Mouse (Mus musculus): ENCODE results near the gene Kif24. TPM values are rescaled to one million over a fixed set of nuclear protein-coding genes. Genes with fewer than 3 reads are reported as not detected.

The Kif24 gene
- polyA plus RNA-seq, 1 experiment from 2014 or later, result 5.8 TPM

DNA sequence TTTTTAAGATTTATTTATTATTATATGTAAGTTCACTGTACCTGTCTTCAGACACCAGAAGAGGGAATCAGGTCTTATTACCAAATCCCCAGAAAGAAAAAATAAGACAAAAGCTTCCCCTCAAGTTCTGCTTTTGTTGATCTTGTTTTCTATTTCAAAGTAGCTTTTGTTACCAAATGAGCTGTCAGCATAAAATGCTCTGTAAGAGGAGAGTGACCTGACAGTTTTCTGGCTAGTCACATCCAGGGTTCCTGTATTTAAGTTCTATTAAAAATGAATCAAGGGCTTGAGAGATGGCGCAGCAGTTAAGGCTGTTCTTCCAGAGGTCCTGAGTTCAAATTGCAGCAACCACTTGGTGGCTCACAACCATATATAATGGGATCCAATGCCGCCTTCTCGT, 103.6 kb downstream of the Kif24 start:
- 88% methylated on average over 3 of the region's 3 CpGs for WGBS
- H3K36me3 ChIP-seq (ENCODE audit: insufficient read depth, low read length), result 0 out of 2 replicates have a peak, but pooled peaks cover 6% of the 10 kb centered on the region
- no peaks in the 10 kb centered on the region for H3K4me1 ChIP-seq (ENCODE audit: insufficient read depth, low read length)
- H3K27ac ChIP-seq (ENCODE audit: low read length), result no peak overlapping the region
- H3K9ac ChIP-seq (replicated peaks; ENCODE audit: low read length), result no peak overlapping the region
- no peaks in the 10 kb centered on the region for H3K27me3 ChIP-seq (ENCODE audit: insufficient read depth, low read length)
- no peaks in the 10 kb centered on the region for H3K9me3 ChIP-seq (ENCODE audit: low read length)
- no peak overlapping the region for H3K4me3 ChIP-seq (ENCODE audit: low read length)
- no peak overlapping the region for H3K4me2 ChIP-seq (replicated peaks; ENCODE audit: low read depth, low read length)
- no peak for ATAC-seq (ENCODE audit: low FRiP score, low TSS enrichment)

DNA sequence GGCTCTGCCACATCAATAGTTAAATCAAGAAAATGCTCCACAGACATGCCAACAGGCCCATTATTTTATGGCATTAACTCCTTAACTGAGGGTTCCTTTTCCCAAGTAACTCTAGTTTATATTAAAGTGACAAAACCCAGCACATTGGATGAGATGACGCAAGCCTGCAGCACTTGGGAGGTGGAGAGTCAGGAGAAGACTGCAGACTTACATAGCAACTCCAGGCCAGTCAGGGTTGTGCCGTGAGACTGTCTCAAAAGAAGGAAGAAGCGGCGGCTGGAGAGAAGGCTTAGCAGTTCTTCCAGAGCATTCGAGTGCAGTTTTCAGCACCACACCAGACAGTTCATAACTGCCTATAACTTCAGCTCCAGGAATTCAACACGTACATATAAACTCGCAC, 105.3 kb downstream of the Kif24 start:
- Histone ChIP-seq H3K27ac (ENCODE audit: low read length) (no peak overlapping the region), H3K9me3 (ENCODE audit: low read length) (no peaks in the 10 kb centered on the region), H3K27me3 (ENCODE audit: insufficient read depth, low read length) (no peaks in the 10 kb centered on the region), H3K4me3 (ENCODE audit: low read length) (no peak overlapping the region), H3K36me3 (ENCODE audit: insufficient read depth, low read length) (peaks cover 10% of the 10 kb centered on the region; the same call in 1 of the 2 replicates), H3K4me2 (replicated peaks; ENCODE audit: low read depth, low read length) (no peak overlapping the region), H3K9ac (replicated peaks; ENCODE audit: low read length) (no peak overlapping the region), H3K4me1 (ENCODE audit: insufficient read depth, low read length) (no peaks in the 10 kb centered on the region)
- no peak for ATAC-seq (ENCODE audit: low FRiP score, low TSS enrichment)
- WGBS, result 94% methylated on average over 7 of the region's 7 CpGs

DNA sequence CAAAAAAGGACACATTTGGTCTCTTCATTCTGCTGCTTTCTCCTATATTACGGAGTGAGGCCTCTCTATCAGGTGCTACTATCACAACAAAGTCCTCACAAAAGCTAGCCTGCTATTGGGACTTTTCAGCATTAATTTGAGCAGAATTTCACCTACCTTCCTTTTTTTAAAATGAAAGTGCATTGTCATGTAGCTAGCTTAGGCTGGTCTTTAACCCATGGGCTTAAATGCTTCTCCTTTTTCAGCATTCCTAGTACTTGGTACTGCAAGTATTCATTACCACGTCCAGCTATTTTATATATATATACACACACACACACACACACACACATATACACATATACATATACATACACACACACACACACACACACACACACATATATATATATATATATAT, 106.0 kb downstream of the Kif24 start:
- H3K9me3 ChIP-seq (ENCODE audit: low read length), result no peaks in the 10 kb centered on the region
- H3K4me1 ChIP-seq (ENCODE audit: insufficient read depth, low read length), result no peaks in the 10 kb centered on the region
- no peaks in the 10 kb centered on the region for H3K27me3 ChIP-seq (ENCODE audit: insufficient read depth, low read length)
- no peak for ATAC-seq (ENCODE audit: low FRiP score, low TSS enrichment)
- no peak overlapping the region for H3K4me2 ChIP-seq (replicated peaks; ENCODE audit: low read depth, low read length)
- no peak overlapping the region for H3K9ac ChIP-seq (replicated peaks; ENCODE audit: low read length)
- H3K36me3 ChIP-seq (ENCODE audit: insufficient read depth, low read length), result peaks cover 10% of the 10 kb centered on the region; the same call in 1 of the 2 replicates
- WGBS, result 87% methylated on average over 2 of the region's 2 CpGs
- H3K27ac ChIP-seq (ENCODE audit: low read length), result no peak overlapping the region
- H3K4me3 ChIP-seq (ENCODE audit: low read length), result no peak overlapping the region

DNA sequence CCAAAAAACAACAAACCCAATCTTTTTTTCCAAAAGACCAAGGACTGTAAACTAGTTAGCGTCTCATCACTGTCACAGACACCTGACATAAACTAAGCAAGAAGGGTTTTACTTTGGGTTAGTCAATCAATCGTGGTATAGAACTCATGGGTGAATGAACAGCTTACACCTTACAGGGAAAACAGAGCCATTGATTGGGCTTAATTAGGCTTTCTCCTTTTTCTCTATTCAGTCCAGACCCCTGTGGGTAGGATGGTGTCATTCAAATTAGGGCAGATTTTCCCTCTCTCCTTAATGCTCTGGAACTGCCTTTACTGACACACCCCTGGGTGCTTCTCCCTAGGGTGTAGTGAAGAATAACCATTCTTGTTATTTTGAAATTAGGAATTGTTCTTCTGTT, 107.5 kb downstream of the Kif24 start:
- Histone ChIP-seq H3K4me3 (ENCODE audit: low read length) (no peak overlapping the region), H3K27ac (ENCODE audit: low read length) (no peak overlapping the region), H3K4me2 (replicated peaks; ENCODE audit: low read depth, low read length) (no peak overlapping the region), H3K4me1 (ENCODE audit: insufficient read depth, low read length) (no peaks in the 10 kb centered on the region), H3K36me3 (ENCODE audit: insufficient read depth, low read length) (peaks cover 13% of the 10 kb centered on the region; the same call in 1 of the 2 replicates), H3K27me3 (ENCODE audit: insufficient read depth, low read length) (no peaks in the 10 kb centered on the region), H3K9ac (replicated peaks; ENCODE audit: low read length) (no peak overlapping the region), H3K9me3 (ENCODE audit: low read length) (no peaks in the 10 kb centered on the region)
- no peak for ATAC-seq (ENCODE audit: low FRiP score, low TSS enrichment)
- 78% methylated on average over 2 of the region's 2 CpGs for WGBS

DNA sequence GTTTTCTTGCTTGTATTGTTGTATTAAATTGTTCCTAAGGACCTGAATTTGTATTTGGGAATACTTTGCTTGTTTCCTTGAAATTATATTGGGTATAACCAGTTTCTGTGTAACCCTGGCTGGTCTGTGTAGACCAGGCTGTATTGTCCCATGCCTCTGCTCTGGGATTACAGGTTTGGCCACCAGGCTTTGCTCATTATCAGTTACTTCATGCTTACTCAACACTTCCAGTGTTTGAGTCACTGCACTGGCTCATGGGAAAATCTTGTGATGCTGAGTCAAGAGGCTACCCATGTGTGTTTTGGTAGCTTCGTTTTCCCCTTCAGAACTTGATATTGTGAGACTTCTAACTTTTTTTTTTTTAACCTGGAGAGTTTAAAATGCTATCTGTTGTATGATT, 111.4 kb downstream of the Kif24 start:
- Histone ChIP-seq H3K4me3 (ENCODE audit: low read length) (no peak overlapping the region), H3K4me1 (ENCODE audit: insufficient read depth, low read length) (peaks cover 6% of the 10 kb centered on the region), H3K36me3 (ENCODE audit: insufficient read depth, low read length) (peaks cover 14% of the 10 kb centered on the region; the same call in 1 of the 2 replicates), H3K27ac (ENCODE audit: low read length) (no peak overlapping the region), H3K27me3 (ENCODE audit: insufficient read depth, low read length) (no peaks in the 10 kb centered on the region), H3K9ac (replicated peaks; ENCODE audit: low read length) (no peak overlapping the region), H3K4me2 (replicated peaks; ENCODE audit: low read depth, low read length) (no peak overlapping the region), H3K9me3 (ENCODE audit: low read length) (no peaks in the 10 kb centered on the region)
- WGBS, result 88% methylated on average over 1 of the region's 1 CpGs
- ATAC-seq (ENCODE audit: low FRiP score, low TSS enrichment), result no peak

DNA sequence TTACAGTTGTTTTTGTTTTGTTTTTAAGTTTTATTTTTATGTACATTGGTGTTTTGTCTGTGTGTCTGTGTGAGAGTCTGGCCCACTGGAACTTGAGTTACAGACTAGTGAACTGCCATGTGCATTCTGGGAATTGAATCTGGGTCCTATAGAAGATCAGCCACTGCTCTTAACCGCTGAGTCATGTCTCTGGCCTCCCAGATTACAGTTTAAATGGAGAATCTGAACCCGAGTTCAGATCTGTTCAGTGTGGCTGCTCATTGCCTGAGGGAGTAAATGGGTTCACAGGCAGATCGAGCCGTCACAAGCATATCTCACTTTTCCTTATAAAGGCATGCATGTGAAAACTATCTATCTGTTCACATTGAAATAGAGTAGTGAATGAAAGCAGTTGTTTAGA, 111.9 kb downstream of the Kif24 start:
- no peak overlapping the region for H3K4me3 ChIP-seq (ENCODE audit: low read length)
- H3K9me3 ChIP-seq (ENCODE audit: low read length), result no peaks in the 10 kb centered on the region
- ATAC-seq (ENCODE audit: low FRiP score, low TSS enrichment), result no peak
- peaks cover 9% of the 10 kb centered on the region for H3K4me1 ChIP-seq (ENCODE audit: insufficient read depth, low read length)
- H3K4me2 ChIP-seq (replicated peaks; ENCODE audit: low read depth, low read length), result no peak overlapping the region
- no peak overlapping the region for H3K9ac ChIP-seq (replicated peaks; ENCODE audit: low read length)
- 89% methylated on average over 4 of the region's 4 CpGs for WGBS
- no peaks in the 10 kb centered on the region for H3K27me3 ChIP-seq (ENCODE audit: insufficient read depth, low read length)
- peaks cover 14% of the 10 kb centered on the region; the same call in 1 of the 2 replicates for H3K36me3 ChIP-seq (ENCODE audit: insufficient read depth, low read length)
- no peak overlapping the region for H3K27ac ChIP-seq (ENCODE audit: low read length)

DNA sequence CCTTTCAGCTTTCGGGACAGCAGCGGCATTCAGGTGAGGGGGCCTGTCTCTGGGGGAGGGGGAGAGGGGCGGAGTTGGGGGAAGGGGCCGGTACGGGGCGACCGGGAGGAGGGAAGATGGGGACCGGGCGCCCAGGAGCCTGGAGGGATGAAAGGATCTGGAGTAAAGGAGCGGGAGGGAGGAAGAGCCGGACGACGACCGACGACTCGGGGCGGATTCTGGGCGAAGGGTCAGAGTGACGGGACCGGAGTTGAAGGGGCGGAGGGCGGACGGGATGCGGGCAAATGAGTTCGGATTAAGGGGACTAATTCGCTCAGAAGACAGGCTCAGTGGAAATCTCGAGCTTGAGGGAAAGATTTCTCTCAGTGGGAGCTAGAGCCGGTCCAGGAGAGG, 115.5 kb downstream of the Kif24 start:
- Histone ChIP-seq H3K4me2 (replicated peaks; ENCODE audit: low read depth, low read length) (peak overlapping the region; percentile 75), H3K27ac (ENCODE audit: low read length) (peak overlapping the region; percentile 96), H3K9ac (replicated peaks; ENCODE audit: low read length) (peak overlapping the region; percentile 88), H3K27me3 (ENCODE audit: insufficient read depth, low read length) (no peaks in the 10 kb centered on the region), H3K4me3 (ENCODE audit: low read length) (peak overlapping the region; percentile 83), H3K4me1 (ENCODE audit: insufficient read depth, low read length) (peaks cover 9% of the 10 kb centered on the region), H3K36me3 (ENCODE audit: insufficient read depth, low read length) (peaks cover 10% of the 10 kb centered on the region; the same call in 1 of the 2 replicates), H3K9me3 (ENCODE audit: low read length) (no peaks in the 10 kb centered on the region)
- peak; percentile 78 for ATAC-seq (ENCODE audit: low FRiP score, low TSS enrichment)
- WGBS, result under 1% methylated on average over 25 of the region's 28 CpGs

DNA sequence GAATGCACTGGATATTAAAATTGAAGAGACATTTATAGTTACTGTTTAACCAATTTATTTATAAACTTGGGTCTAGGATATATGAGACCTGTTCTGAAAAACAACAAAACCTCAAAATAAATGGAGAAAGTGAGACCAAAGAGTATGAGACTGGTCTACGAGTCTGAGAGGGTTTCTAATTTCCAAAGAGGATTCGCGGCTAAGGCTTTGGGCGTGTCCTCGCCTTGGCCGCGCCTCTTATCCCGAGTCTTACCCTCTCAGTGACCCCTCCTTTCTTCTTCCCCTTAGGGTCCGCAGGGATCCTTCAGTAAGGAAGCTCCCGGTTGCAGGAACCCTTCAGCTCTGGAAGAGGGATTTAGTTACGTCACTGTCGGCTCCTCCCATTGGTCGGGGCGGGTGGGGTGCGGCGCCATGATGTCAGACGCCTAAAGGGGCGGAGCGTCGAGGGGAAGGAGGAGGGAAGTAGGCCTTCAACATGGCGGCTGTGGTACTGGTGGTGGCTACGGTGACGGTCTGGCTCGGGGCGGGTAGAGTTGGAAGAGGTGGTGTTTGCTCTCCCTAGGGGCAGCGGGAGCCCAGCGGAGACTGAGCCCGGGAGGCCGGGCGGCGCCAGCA, 116.0 kb downstream of the Kif24 start, which contains the start of gene Ubap1:
Gene Ubap1, plus strand, starts transcription at position 413 of the 615 bp plus-strand sequence.
- Histone ChIP-seq H3K27ac (ENCODE audit: low read length) (peak within 1 kb of the TSS; percentile 96), H3K4me2 (replicated peaks; ENCODE audit: low read depth, low read length) (peak within 1 kb of the TSS; percentile 75), H3K36me3 (ENCODE audit: insufficient read depth, low read length) (peaks cover 10% of the 10 kb centered on the region; the same call in 1 of the 2 replicates), H3K4me1 (ENCODE audit: insufficient read depth, low read length) (peaks cover 9% of the 10 kb centered on the region), H3K9ac (replicated peaks; ENCODE audit: low read length) (peak within 1 kb of the TSS; percentile 88), H3K9me3 (ENCODE audit: low read length) (no peaks in the 10 kb centered on the region), H3K27me3 (ENCODE audit: insufficient read depth, low read length) (no peaks in the 10 kb centered on the region), H3K4me3 (ENCODE audit: low read length) (peak within 1 kb of the TSS; percentile 83)
- peak; percentile 99 for ATAC-seq (ENCODE audit: low FRiP score, low TSS enrichment)
- under 1% methylated on average over 30 of the region's 31 CpGs for WGBS

DNA sequence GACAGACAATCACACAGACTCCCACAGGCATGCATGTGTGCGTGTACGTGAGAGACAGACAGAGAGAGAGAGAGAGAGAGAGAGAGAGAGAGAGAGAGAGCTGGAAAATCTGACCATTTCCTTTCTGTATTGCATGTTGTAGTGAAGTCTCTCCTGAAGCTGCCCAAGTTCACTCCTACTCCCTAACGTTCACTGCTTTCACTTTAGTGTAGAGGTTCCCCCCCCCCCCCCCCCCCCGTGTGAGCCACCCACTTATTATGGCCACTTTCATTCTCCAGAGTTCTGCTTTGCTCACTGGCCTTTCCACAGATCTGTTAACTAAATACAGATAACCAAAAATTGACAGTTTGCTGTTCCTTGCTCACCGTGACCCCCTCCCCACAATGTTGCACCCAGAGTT, 116.8 kb downstream of the Kif24 start:
- no peak for ATAC-seq (ENCODE audit: low FRiP score, low TSS enrichment)
- Histone ChIP-seq H3K27me3 (ENCODE audit: insufficient read depth, low read length) (no peaks in the 10 kb centered on the region), H3K9me3 (ENCODE audit: low read length) (no peaks in the 10 kb centered on the region), H3K4me3 (ENCODE audit: low read length) (no peak overlapping the region), H3K4me1 (ENCODE audit: insufficient read depth, low read length) (peaks cover 9% of the 10 kb centered on the region), H3K4me2 (replicated peaks; ENCODE audit: low read depth, low read length) (peak overlapping the region; percentile 27; the same call in 1 of the 2 replicates), H3K27ac (ENCODE audit: low read length) (no peak overlapping the region), H3K9ac (replicated peaks; ENCODE audit: low read length) (no peak overlapping the region), H3K36me3 (ENCODE audit: insufficient read depth, low read length) (peaks cover 10% of the 10 kb centered on the region; the same call in 1 of the 2 replicates)
- 38% methylated on average over 5 of the region's 5 CpGs for WGBS

DNA sequence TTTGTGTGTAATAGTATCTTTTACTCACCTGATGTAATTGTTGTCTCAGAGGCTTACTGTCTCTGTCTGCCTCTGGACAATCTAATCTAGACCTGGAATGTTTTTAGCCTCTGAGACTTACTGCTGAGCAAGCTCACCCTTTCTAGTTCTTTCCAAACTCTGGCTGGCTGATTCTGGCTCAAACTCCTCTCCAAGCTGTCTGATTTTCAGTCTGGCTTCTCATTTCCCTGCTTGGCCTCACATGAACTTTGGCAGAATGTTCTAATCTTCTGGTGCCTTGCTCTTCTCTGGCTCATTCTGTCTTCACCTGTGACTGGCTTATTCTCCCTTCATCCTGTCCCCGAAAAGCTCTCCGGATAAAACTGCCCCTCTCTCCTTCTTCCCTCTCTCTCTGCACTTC, 118.7 kb downstream of the Kif24 start:
- ATAC-seq (ENCODE audit: low FRiP score, low TSS enrichment), result no peak
- Histone ChIP-seq H3K4me3 (ENCODE audit: low read length) (no peak overlapping the region), H3K27me3 (ENCODE audit: insufficient read depth, low read length) (no peaks in the 10 kb centered on the region), H3K9me3 (ENCODE audit: low read length) (no peaks in the 10 kb centered on the region), H3K4me2 (replicated peaks; ENCODE audit: low read depth, low read length) (no peak overlapping the region), H3K36me3 (ENCODE audit: insufficient read depth, low read length) (no peaks in the 10 kb centered on the region), H3K27ac (ENCODE audit: low read length) (no peak overlapping the region), H3K4me1 (ENCODE audit: insufficient read depth, low read length) (peaks cover 9% of the 10 kb centered on the region), H3K9ac (replicated peaks; ENCODE audit: low read length) (no peak overlapping the region)
- 77% methylated on average over 2 of the region's 2 CpGs for WGBS
